Mouse (Mus musculus) kidney, adult 8-10 months (tissue): ENCODE data around the gene Filip1.

Source experiments
- DNase-seq, 2 experiments: peaks; one replicate each; pipeline ENCODE4 v3.0.0; 2022

The Filip1 gene

GRCm38 (mm10) chr9:79944872-79945271 is 67.8 kb downstream of the Filip1 start:
- no peak for DNase-seq

GRCm38 (mm10) chr9:79943986-79944385 is 68.7 kb downstream of the Filip1 start:
- DNase-seq: no peak

- no peak for DNase-seq
These were observed 74.0 kb downstream of the Filip1 start for GRCm38 (mm10) chr9:79938416-79939206.

GRCm38 (mm10) chr9:79937570-79937969 is 75.1 kb downstream of the Filip1 start:
- no peak for DNase-seq

GRCm38 (mm10) chr9:79932578-79932977 is 80.1 kb downstream of the Filip1 start:
- no peak for DNase-seq

GRCm38 (mm10) chr9:79928092-79928491 is 84.6 kb downstream of the Filip1 start:
- no peak for DNase-seq

GRCm38 (mm10) chr9:79927156-79927870 is 85.3 kb downstream of the Filip1 start:
- DNase-seq: no peak

- no peak for DNase-seq
These were observed 86.0 kb downstream of the Filip1 start for GRCm38 (mm10) chr9:79926464-79927155.

- no peak for DNase-seq
These were observed 86.7 kb downstream of the Filip1 start for GRCm38 (mm10) chr9:79925950-79926349.

GRCm38 (mm10) chr9:79923262-79923661 is 89.4 kb downstream of the Filip1 start:
- DNase-seq: no peak

GRCm38 (mm10) chr9:79922493-79922760 is 90.2 kb downstream of the Filip1 start:
- DNase-seq: no peak

GRCm38 (mm10) chr9:79921701-79922492 is 90.8 kb downstream of the Filip1 start:
- no peak for DNase-seq

- no peak for DNase-seq
These were observed 92.1 kb downstream of the Filip1 start for GRCm38 (mm10) chr9:79920540-79920933.

GRCm38 (mm10) chr9:79919750-79920539 is 92.7 kb downstream of the Filip1 start:
- DNase-seq: no peak

- DNase-seq: no peak
These were observed 93.3 kb downstream of the Filip1 start for GRCm38 (mm10) chr9:79919303-79919721.

- DNase-seq: no peak
These were observed 94.1 kb downstream of the Filip1 start for GRCm38 (mm10) chr9:79918325-79919117.

GRCm38 (mm10) chr9:79914276-79914675 is 98.4 kb downstream of the Filip1 start:
- no peak for DNase-seq

GRCm38 (mm10) chr9:79912971-79913370 is 99.7 kb downstream of the Filip1 start:
- DNase-seq: no peak

GRCm38 (mm10) chr9:79910166-79910565 is 102.5 kb downstream of the Filip1 start:
- DNase-seq: no peak

- DNase-seq: no peak
These were observed 113.8 kb downstream of the Filip1 start for GRCm38 (mm10) chr9:79898815-79899214.

GRCm38 (mm10) chr9:79894665-79895064 is 118.0 kb downstream of the Filip1 start:
- DNase-seq: no peak
